Mouse (Mus musculus) heart, postnatal 14 days (tissue): Measurements from ENCODE around the gene Olfr432. TPM values are rescaled to one million over a fixed set of nuclear protein-coding genes. Genes with fewer than 3 reads are reported as not detected.

Experiments
- total RNA-seq, 2 experiments: library from RNA; stranded (reverse); gene quantifications; 2 replicates each; pipeline ENCODE4 v1.2.3; 2021

Olfr432 gene
- total RNA-seq, 2 experiments from 2014 or later = not detected

Other genes with a start within 250 kb of the Olfr432 start
- gene Ifi211, start 136.2 kb upstream of the Olfr432 start, total RNA-seq = 1 to 10 TPM in 1 of 2 experiments, under 1 TPM in 1; 0.86 to 1.6 TPM
- gene Mndal, start 106.7 kb upstream of the Olfr432 start, total RNA-seq = 10 to 100 TPM; 14.9 to 16.9 TPM
- 10 to 100 TPM; 12.4 to 15.4 TPM for gene Ifi203, start 106.5 kb upstream of the Olfr432 start, total RNA-seq
- gene Ifi202b, start 66.5 kb upstream of the Olfr432 start, total RNA-seq = not detected
- 1 to 10 TPM; 1.6 to 1.9 TPM for gene Ifi205, start 17.4 kb upstream of the Olfr432 start, total RNA-seq
- not detected for gene Olfr433, start 8.5 kb upstream of the Olfr432 start, total RNA-seq
- not detected for gene Olfr430, start 17.4 kb downstream of the Olfr432 start, total RNA-seq
- gene Olfr429, start 35.1 kb downstream of the Olfr432 start, total RNA-seq = not detected
- not detected for gene Olfr427, start 47.7 kb downstream of the Olfr432 start, total RNA-seq
- gene Olfr231, start 72.0 kb downstream of the Olfr432 start, total RNA-seq = not detected
- gene Olfr424, start 82.3 kb downstream of the Olfr432 start, total RNA-seq = not detected
- not detected for gene Olfr420, start 106.4 kb downstream of the Olfr432 start, total RNA-seq
- gene Spta1, start 123.6 kb downstream of the Olfr432 start, total RNA-seq = 10 to 100 TPM; 14.0 to 15.5 TPM
- gene Olfr419, start 202.9 kb downstream of the Olfr432 start, total RNA-seq = not detected